Mouse (Mus musculus): ENCODE data around the gene Ssh2. TPM values are rescaled to one million over a fixed set of nuclear protein-coding genes. Genes with fewer than 3 reads are reported as not detected.
A peak's percentile ranks its signal among the peaks of the same experiment; 100 is the strongest.
"Not testable (repeated sequence)": the region's sequence is repeated elsewhere in the genome, so short reads cannot be mapped to it uniquely, and the experiment has no call there.

Ssh2 gene
- total RNA-seq, 4 experiments from 2014 or later = 37.3 to 44.4 (median 42.8) TPM

- DNase-seq (ENCODE audit: low spot score in 2 of 2) = no peak
Measured at GRCm38 (mm10) chr11:77230765-77231164, 14.7 kb downstream of the Ssh2 start.

DNA sequence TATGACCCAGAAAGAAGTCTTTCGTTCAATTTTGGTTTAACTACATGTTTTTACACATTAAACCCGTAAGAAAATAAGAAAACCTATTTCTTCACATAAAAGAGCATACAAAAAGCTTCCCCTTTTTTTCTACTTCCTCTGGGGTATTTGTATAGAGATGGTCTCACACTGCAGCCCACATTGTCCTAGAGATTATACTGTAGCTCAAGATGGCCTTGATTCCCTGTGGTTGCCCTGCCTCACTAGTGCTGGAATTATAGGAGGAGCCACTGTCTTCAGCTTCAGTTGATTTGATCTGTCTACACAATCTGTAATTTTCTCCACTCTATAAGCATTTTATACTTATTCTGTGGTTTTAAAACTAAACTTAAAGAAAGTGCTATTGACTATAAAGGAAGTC is 15.4 kb downstream of the Ssh2 start:
- DNase-seq (ENCODE audit: low spot score in 2 of 2) = no peak

GRCm38 (mm10) chr11:77235267-77235666 is 19.2 kb downstream of the Ssh2 start:
- DNase-seq (ENCODE audit: low spot score in 2 of 2) = no peak

DNA sequence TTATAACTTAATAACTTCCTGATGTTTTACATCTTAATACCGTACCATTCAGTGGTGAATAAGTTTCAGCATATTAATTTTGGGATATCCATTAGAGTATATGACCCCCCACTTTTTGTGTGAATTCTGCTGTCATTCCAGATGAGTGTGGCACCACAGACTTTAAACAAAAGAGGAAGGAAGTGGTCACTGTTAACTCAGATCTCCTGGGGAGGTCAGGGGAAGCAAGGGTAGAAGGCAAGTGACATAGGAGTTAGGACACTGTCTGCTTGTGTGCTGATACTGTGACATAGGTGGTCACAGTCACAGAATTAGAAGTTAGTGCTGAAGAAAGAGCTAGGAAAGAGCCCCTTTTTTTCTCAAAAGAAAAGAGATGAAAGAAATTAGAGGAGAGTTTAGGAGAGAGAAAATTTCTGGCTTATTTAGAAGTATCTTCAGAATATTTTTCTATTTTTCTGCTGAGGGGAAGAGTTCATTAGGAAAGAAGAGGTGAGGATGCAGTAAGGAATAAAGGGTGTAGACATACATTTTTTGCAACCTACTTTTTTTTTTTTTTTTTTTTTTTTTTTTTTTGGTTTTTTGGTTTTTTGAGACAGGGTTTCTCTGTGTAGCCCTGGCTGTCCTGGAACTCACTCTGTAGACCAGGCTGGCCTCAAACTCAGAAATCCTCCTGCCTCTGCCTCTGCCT is 23.7 kb downstream of the Ssh2 start:
- DNase-seq (ENCODE audit: low spot score in 2 of 2) = no peak

DNA sequence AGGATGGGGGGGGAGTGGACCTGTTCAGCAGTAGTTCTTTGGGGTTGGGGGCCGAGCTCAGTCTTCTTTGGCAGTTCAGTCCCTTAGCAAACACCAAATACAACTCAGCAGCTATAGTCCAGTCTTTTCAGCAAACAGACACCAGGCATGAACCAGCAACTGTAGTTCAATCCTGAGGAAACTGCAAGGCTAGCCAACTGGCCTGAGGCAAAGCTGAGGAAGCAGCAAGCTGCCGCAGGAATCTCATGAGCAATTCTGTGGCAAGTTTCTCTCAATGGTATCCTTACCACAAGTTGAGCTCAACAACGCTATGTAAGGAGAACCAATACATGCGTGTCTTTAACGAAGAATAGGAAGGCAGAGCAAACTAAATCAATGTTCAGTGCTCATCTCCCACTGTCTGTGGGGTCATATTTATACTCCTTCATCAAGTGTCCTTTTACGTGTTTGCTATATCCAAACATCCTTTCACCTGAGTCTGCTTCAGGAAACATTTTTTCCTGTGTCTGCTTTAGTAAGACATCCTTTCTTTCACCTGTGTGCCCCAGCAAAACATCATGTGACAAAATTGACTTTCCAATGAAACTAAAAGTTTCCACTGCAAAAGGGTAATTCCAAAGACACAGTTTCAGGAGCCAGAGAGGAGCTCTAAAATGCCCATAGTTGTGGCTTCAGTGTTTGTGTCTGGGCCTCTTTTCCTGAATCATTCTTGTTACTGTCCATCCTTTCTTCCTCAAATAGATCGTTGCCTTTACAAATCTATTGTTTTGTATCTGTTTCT is 24.6 kb downstream of the Ssh2 start:
- no peak for DNase-seq (ENCODE audit: low spot score in 2 of 2)

DNA sequence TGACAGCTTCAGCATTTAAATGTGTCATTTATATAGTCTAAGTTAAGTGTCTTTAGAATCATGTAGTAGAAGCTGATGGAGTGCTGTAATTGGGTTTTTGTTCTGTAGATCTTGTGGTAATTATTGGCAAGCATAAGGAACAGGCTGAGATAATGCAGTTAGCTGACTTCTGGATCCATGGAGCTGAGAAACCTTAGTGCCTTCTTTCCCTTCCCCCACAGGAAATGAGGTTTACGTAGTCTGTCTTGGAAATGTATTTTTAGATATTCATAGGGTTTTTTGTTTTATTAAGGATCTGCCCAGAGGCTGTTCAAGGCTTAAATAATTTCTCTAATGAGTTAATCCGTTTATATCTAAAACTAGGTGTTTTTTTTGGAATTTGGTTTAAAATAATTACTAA is 26.8 kb downstream of the Ssh2 start:
- no peak for DNase-seq (ENCODE audit: low spot score in 2 of 2)

- no peak for DNase-seq (ENCODE audit: low spot score in 2 of 2)
Measured at GRCm38 (mm10) chr11:77252826-77253225, 36.7 kb downstream of the Ssh2 start.

DNA sequence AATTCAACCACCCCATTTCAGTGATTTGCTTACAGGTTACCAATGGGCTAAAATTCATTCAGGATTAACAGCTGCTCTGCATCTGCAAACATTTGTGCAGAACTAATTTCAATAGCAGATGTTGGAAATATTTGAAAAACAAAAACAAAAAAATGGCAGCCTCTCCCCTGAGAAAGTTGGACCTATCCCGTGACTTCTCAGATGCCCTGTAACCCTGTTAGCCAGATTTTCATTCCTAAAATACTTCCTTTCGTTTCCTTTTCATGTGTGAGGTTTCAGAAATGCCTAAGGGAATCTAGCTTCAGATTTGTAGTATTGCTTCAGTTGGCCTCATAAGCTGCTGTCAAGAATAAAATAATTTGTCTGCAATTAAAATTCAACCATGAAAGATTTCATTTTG is 43.4 kb downstream of the Ssh2 start:
- DNase-seq (ENCODE audit: low spot score in 2 of 2) = no peak

GRCm38 (mm10) chr11:77267401-77267800 is 51.3 kb downstream of the Ssh2 start:
- DNase-seq (ENCODE audit: low spot score in 2 of 2) = no peak

- DNase-seq (ENCODE audit: low spot score in 2 of 2) = no peak
Measured at GRCm38 (mm10) chr11:77276000-77276399, 59.9 kb downstream of the Ssh2 start.

DNA sequence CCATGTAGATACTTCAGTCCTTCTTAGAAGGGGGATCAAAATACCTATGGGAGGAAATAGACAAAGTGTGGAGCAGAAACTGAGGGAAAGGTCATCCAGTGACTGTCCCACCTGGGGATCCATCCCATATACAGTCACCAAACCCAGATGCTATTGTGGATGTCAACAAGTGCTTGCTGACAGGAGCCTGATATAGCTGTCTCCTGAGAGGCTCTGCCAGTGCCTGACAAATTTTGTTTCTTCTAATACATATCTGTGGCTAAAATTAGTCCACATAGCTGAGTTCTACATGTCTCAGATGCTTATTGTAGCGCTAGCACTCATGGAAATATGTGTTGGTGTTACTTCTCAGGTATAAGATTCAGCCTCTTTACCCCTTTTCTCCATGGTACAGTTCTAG is 62.5 kb downstream of the Ssh2 start:
- DNase-seq (ENCODE audit: low spot score in 2 of 2) = not testable (repeated sequence)

GRCm38 (mm10) chr11:77280219-77280618 is 64.1 kb downstream of the Ssh2 start:
- DNase-seq (ENCODE audit: low spot score in 2 of 2) = no peak

DNA sequence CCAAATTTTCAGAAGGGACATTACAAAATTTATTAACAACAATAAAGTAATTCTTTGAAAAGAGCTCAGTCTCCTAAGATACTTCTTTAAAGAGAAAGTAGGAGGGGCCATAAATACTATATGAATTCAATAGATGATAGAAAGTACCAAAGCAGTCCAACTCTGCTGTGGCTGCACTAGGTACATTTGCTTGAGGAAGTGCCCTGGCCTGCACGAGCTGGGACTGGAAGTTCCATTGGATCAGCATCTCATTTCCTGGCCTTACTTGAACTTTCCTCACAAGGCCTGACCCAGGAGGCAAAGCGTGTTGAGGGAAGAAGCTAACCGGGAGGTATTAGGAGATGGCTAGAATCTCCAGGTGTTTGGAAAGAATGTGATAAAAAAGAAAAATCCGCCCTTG is 75.4 kb downstream of the Ssh2 start:
- DNase-seq (ENCODE audit: low spot score in 2 of 2) = no peak

DNA sequence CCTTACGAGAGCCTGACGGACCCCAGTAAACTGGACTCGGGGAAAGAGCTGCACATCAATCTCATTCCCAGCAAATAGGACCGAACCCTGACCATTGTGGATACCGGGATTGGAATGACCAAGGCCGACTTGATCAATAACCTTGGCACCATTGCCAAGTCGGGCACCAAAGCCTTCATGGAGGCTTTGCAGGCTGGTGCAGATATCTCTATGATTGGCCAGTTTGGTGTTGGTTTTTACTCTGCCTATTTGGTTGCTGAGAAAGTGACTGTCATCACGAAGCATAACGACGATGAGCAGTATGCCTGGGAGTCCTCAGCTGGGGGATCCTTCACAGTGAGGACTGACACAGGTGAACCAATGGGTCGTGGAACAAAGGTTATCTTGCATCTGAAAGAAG is 77.6 kb downstream of the Ssh2 start:
- not testable (repeated sequence) for DNase-seq (ENCODE audit: low spot score in 2 of 2)

DNA sequence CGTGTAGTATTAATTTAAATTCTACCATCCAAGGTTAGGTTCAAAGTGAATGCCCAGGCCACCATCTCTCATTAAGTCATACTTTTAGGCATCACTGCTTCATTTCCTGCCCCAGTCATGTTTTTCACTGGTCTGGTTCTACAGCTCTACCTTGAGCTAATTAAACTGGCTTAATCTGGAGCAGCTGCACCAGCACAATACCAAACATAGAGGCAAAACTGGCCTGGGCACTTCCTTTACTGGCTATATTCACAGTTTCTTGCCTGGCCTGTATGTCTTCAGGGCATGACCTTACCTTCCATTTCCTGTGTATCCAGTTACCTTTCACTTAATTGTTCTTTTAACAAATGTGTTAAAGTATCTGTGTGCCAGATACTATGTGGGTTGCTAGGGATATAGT is 81.2 kb downstream of the Ssh2 start:
- DNase-seq (ENCODE audit: low spot score in 2 of 2) = no peak

- no peak for DNase-seq (ENCODE audit: low spot score in 2 of 2)
Measured at GRCm38 (mm10) chr11:77307205-77307604, 91.1 kb downstream of the Ssh2 start.

DNA sequence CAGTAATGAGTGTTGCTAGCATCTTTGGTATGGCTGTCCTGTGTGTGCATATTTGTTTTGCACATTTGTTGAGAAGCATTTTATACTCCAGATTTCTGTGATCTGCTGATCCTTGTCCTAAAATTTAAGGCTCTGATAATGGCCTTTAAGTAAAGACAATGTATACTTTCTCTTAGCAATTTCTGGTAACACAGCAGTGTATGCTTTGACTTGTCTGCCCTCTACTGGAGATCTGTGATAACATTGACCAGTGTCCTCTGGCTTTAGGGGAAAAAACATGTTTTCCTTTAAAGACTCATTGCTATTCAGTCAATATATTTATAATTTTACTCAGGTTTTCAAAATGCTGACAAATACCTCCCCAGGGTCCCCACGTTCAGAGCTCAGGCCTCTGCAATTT is 92.4 kb downstream of the Ssh2 start:
- DNase-seq (ENCODE audit: low spot score in 2 of 2) = no peak

DNA sequence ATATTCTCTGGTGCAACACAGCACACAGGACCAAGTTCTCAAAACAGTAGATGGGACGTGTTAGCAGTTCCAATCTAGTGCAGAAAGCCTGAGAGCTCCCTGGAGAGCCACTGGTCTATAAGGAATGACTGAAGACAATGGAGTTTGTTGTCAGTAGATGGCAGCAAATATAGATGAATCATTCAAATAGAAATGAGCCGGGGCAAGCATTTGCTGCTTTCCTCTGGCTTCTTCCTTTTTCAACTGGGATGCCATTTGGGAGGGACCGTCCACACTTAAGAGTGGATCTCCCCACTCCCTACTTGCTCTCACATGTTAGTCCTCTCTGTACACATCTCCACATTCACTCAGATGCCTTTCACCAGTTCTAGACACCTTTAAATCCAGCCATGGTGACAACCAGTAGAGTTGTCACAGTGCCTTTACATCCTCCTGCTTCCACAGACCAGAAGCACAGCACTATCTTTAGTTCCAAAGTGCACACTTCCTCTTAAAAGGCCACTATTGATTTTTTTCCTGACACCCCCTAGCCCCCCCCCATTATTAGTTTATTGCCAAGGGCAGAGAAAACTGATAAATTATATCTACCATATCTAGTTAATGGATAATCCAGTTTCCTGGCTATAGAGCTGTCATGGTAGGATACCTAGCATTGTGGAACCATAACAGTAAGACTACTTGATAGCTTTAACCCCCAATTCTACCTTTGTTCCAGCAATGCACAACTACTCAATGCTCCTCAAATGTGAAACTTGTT is 101.8 kb downstream of the Ssh2 start:
- DNase-seq (ENCODE audit: low spot score in 2 of 2) = peak in 1 of 2 experiments; percentile 4

DNA sequence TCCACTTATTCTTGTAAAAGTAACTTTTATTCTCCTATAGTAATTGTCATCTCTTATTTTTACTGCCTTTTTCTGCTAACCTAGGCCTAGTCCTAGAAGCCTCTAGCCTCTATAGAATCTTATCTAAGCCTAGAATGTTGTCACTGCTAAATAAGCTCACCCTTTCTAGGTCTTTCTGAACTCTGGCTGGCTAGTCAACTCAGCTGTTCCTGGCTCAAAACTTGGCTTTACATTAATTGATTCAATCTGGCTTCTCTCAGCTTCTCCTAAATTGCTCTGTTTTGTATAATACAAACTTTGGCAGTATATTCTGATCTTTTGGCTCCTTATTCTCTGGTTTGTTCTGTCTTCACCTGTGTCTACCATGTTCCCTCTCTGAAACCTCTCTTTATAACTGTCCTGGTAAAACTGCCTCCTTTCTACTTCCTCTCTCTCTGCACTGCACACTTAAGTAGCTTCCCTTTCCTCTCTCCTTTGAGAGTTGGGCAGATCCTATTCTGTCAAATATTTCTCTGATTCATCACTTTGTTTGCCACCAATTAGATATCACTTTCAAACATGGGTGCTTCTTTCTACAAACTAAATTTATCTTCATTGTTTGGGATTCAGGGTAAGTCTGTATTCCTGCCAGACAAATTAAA is 102.5 kb downstream of the Ssh2 start:
- DNase-seq (ENCODE audit: low spot score in 2 of 2) = no peak

- DNase-seq (ENCODE audit: low spot score in 2 of 2) = no peak
Measured at GRCm38 (mm10) chr11:77321214-77321613, 105.1 kb downstream of the Ssh2 start.

- DNase-seq (ENCODE audit: low spot score in 2 of 2) = no peak
Measured at GRCm38 (mm10) chr11:77330529-77330928, 114.4 kb downstream of the Ssh2 start.

- DNase-seq (ENCODE audit: low spot score in 2 of 2) = no peak
Measured at GRCm38 (mm10) chr11:77347273-77347672, 131.2 kb downstream of the Ssh2 start.
